Mouse (Mus musculus): ENCODE results near the gene Iqgap2. TPM values are rescaled to one million over a fixed set of nuclear protein-coding genes. Genes with fewer than 3 reads are reported as not detected.

Iqgap2 gene
- polyA plus RNA-seq, 1 experiment from 2014 or later = 16.5 TPM

GRCm38 (mm10) chr13:95611752-95612151, 280.0 kb downstream of the Iqgap2 start:
- 77% methylated on average over 4 of the region's 4 CpGs for WGBS
- no peak for ATAC-seq (ENCODE audit: low FRiP score, low TSS enrichment)
- Histone ChIP-seq H3K9ac (ENCODE audit: low read length) (no peak overlapping the region), H3K4me1 (replicated peaks; ENCODE audit: control insufficient read depth, insufficient read depth) (no peaks in the 10 kb centered on the region), H3K9me3 (ENCODE audit: control insufficient read depth, low read length) (no peaks in the 10 kb centered on the region), H3K4me2 (replicated peaks; ENCODE audit: low read depth) (no peak overlapping the region), H3K36me3 (ENCODE audit: control insufficient read depth, insufficient read depth, low read length) (no peaks in the 10 kb centered on the region), H3K27ac (replicated peaks) (no peak overlapping the region), H3K27me3 (ENCODE audit: control insufficient read depth, insufficient read depth, low read length) (no peaks in the 10 kb centered on the region), H3K4me3 (ENCODE audit: low read depth, low read length) (no peak overlapping the region)
- DNase-seq (ENCODE audit: low spot score) = no peak
- TF ChIP-seq CTCF (IDR thresholded peaks at IDR 0.05; ENCODE audit: low read depth) (no peak), EP300 (optimal IDR thresholded peaks at IDR 0.05) (no peak)

DNA sequence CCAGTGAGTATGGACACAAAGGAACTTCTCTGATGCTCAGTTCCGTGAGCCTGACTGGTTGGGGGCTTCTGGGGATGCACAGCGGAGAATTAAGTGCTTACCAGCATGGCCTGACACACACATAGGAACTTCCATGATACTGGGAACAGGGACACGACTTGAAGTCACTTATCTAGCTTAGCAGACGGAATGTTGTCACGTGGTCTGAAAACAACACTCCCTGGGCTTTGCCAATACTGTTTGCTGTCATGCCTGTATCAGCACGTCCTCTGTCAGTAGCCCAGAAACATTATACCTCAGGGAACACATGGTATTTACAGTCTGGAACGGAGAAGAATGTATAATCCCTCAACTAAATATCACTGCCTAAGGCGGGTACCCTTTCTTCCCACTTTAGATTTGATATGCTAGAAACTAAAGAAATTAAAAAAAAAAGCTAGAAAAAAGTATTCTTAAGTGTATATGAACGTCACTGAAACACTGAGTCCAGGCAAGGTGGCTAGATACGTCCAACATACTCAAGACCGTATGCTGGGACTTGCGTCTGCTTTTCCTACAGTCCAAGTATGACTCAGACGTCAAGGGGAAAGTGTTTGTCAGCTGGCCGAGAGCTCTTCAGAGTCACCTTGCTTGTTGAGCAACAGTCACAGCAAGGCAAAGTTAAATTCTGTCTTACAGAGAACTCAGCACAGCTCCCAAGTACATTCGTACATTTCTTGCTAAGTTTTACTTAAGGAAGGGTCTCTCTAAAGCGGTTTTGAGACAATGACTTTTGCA, 280.7 kb downstream of the Iqgap2 start:
- Histone ChIP-seq H3K4me3 (ENCODE audit: low read depth, low read length) (no peak overlapping the region), H3K27me3 (ENCODE audit: control insufficient read depth, insufficient read depth, low read length) (no peaks in the 10 kb centered on the region), H3K9me3 (ENCODE audit: control insufficient read depth, low read length) (no peaks in the 10 kb centered on the region), H3K36me3 (ENCODE audit: control insufficient read depth, insufficient read depth, low read length) (no peaks in the 10 kb centered on the region), H3K4me2 (replicated peaks; ENCODE audit: low read depth) (no peak overlapping the region), H3K9ac (ENCODE audit: low read length) (no peak overlapping the region), H3K27ac (replicated peaks) (no peak overlapping the region), H3K4me1 (replicated peaks; ENCODE audit: control insufficient read depth, insufficient read depth) (no peaks in the 10 kb centered on the region)
- WGBS = 63% methylated on average over 16 of the region's 16 CpGs
- DNase-seq (ENCODE audit: low spot score) (no peak), ATAC-seq (ENCODE audit: low FRiP score, low TSS enrichment) (no peak)
- TF ChIP-seq EP300 (optimal IDR thresholded peaks at IDR 0.05) (no peak), CTCF (IDR thresholded peaks at IDR 0.05; ENCODE audit: low read depth) (no peak)

- no peak overlapping the region for H3K27ac ChIP-seq (replicated peaks)
- no peak overlapping the region for H3K9ac ChIP-seq (ENCODE audit: low read length)
- H3K9me3 ChIP-seq (ENCODE audit: control insufficient read depth, low read length) = no peaks in the 10 kb centered on the region
- TF ChIP-seq EP300 (optimal IDR thresholded peaks at IDR 0.05) = no peak
- H3K36me3 ChIP-seq (ENCODE audit: control insufficient read depth, insufficient read depth, low read length) = peaks cover 4% of the 10 kb centered on the region; the same call in 1 of the 2 replicates
- DNase-seq (ENCODE audit: low spot score) (no peak), ATAC-seq (ENCODE audit: low FRiP score, low TSS enrichment) (no peak)
- H3K27me3 ChIP-seq (ENCODE audit: control insufficient read depth, insufficient read depth, low read length) = no peaks in the 10 kb centered on the region
- H3K4me3 ChIP-seq (ENCODE audit: low read depth, low read length) = no peak overlapping the region
- H3K4me1 ChIP-seq (replicated peaks; ENCODE audit: control insufficient read depth, insufficient read depth) = no peaks in the 10 kb centered on the region
- WGBS = 84% methylated on average over 2 of the region's 2 CpGs
- H3K4me2 ChIP-seq (replicated peaks; ENCODE audit: low read depth) = no peak overlapping the region
Observed at GRCm38 (mm10) chr13:95609088-95609420, 282.7 kb downstream of the Iqgap2 start.

DNA sequence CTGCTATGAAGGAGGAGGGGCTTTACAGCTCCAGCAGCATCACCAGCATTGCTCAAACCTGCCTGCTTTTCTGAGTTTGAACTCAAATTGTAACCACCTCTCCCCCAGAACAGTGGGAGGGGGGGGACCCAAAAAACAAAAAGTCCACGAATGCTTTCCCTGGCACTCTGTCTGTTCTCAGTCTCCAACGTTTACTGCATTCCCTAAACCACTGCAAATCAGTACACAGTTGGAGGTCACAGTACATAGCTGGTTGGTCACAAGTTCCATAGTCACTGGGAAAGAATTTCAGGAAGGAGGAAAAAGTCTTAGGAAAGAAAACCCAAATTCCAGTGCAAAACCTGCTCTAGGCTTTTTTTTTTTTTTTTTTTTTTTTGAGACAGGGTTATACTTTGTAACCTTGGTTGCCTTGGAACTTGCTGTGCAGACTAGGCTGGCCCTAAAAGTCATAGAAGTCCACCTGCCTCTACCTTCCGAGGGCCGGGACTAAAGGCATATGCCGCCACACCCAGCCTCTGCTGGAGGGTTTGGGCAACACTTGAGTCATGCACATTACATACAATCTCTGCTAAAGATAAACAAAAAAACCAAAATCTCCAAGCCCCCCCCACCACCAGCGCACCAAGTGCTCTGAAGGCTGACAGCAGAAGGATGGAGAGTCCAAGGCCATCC, 283.2 kb downstream of the Iqgap2 start:
- no peak for ATAC-seq (ENCODE audit: low FRiP score, low TSS enrichment)
- TF ChIP-seq EP300 (optimal IDR thresholded peaks at IDR 0.05) (no peak), CTCF (IDR thresholded peaks at IDR 0.05; ENCODE audit: low read depth) (no peak)

DNA sequence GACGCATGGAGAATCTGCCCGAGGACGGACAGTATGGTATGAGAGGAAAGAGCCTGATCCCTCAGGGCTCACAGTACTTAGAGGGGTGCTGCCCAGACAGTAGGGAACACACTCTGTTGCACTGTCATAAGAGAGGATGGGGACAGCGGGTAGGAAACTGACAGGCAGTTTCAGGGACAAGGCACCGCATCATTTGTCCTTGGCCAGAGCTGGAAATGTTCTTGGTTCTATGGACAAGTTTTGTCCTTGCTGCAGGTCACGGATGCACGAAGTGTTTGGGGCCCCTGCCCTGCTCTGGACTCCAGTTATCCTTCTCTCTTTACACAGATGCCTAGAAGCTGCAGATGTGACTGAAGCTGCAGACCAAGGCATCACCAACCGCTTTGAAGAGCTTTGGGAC, 284.7 kb downstream of the Iqgap2 start:
- 92% methylated on average over 8 of the region's 8 CpGs for WGBS
- no peak for TF ChIP-seq EP300 (optimal IDR thresholded peaks at IDR 0.05)
- no peak for TF ChIP-seq CTCF (IDR thresholded peaks at IDR 0.05; ENCODE audit: low read depth)
- Histone ChIP-seq H3K4me2 (replicated peaks; ENCODE audit: low read depth) (no peak overlapping the region), H3K27ac (replicated peaks) (no peak overlapping the region), H3K36me3 (ENCODE audit: control insufficient read depth, insufficient read depth, low read length) (peaks cover 16% of the 10 kb centered on the region; the same call in 1 of the 2 replicates), H3K9me3 (ENCODE audit: control insufficient read depth, low read length) (no peaks in the 10 kb centered on the region), H3K4me3 (ENCODE audit: low read depth, low read length) (no peak overlapping the region), H3K4me1 (replicated peaks; ENCODE audit: control insufficient read depth, insufficient read depth) (no peaks in the 10 kb centered on the region), H3K27me3 (ENCODE audit: control insufficient read depth, insufficient read depth, low read length) (no peaks in the 10 kb centered on the region), H3K9ac (ENCODE audit: low read length) (no peak overlapping the region)
- DNase-seq (ENCODE audit: low spot score) (no peak), ATAC-seq (ENCODE audit: low FRiP score, low TSS enrichment) (no peak)

More for the DNA sequence above, 283.2 kb downstream of the Iqgap2 start:
- no peak overlapping the region for H3K9ac ChIP-seq (ENCODE audit: low read length)
- no peak overlapping the region for H3K4me3 ChIP-seq (ENCODE audit: low read depth, low read length)
- WGBS = 59% methylated on average over 6 of the region's 6 CpGs
- H3K4me1 ChIP-seq (replicated peaks; ENCODE audit: control insufficient read depth, insufficient read depth) = no peaks in the 10 kb centered on the region
- H3K9me3 ChIP-seq (ENCODE audit: control insufficient read depth, low read length) = no peaks in the 10 kb centered on the region
- no peak overlapping the region for H3K27ac ChIP-seq (replicated peaks)
- no peak for DNase-seq (ENCODE audit: low spot score)
- no peak overlapping the region for H3K4me2 ChIP-seq (replicated peaks; ENCODE audit: low read depth)
- H3K27me3 ChIP-seq (ENCODE audit: control insufficient read depth, insufficient read depth, low read length) = no peaks in the 10 kb centered on the region
- H3K36me3 ChIP-seq (ENCODE audit: control insufficient read depth, insufficient read depth, low read length) = peaks cover 8% of the 10 kb centered on the region; the same call in 1 of the 2 replicates

- H3K36me3 ChIP-seq (ENCODE audit: control insufficient read depth, insufficient read depth, low read length) = peaks cover 16% of the 10 kb centered on the region; the same call in 1 of the 2 replicates
- H3K4me3 ChIP-seq (ENCODE audit: low read depth, low read length) = no peak overlapping the region
- WGBS = 97% methylated on average over 25 of the region's 25 CpGs
- DNase-seq (ENCODE audit: low spot score) (no peak), ATAC-seq (ENCODE audit: low FRiP score, low TSS enrichment) (no peak)
- no peaks in the 10 kb centered on the region for H3K27me3 ChIP-seq (ENCODE audit: control insufficient read depth, insufficient read depth, low read length)
- no peak for TF ChIP-seq EP300 (optimal IDR thresholded peaks at IDR 0.05)
- TF ChIP-seq CTCF (IDR thresholded peaks at IDR 0.05; ENCODE audit: low read depth) = no peak
- no peaks in the 10 kb centered on the region for H3K4me1 ChIP-seq (replicated peaks; ENCODE audit: control insufficient read depth, insufficient read depth)
- H3K9me3 ChIP-seq (ENCODE audit: control insufficient read depth, low read length) = no peaks in the 10 kb centered on the region
- no peak overlapping the region for H3K4me2 ChIP-seq (replicated peaks; ENCODE audit: low read depth)
- no peak overlapping the region for H3K27ac ChIP-seq (replicated peaks)
- H3K9ac ChIP-seq (ENCODE audit: low read length) = no peak overlapping the region
Observed at GRCm38 (mm10) chr13:95604288-95604687, 287.4 kb downstream of the Iqgap2 start.
